Mouse (Mus musculus) liver, embryonic 13.5 days (tissue): ENCODE results near the gene Hacl1. TPM values are rescaled to one million over a fixed set of nuclear protein-coding genes. Genes with fewer than 3 reads are reported as not detected.

ENCODE experiments used
- ATAC-seq: fragments of 200-750 bp; cut with Nextera tagmentation; 2 replicates; pipeline ENCODE4 v1.8.0; 2017; ENCODE audit warnings: low read depth, mild to moderate bottlenecking, moderate number of reproducible peaks, moderate library complexity
- DNase-seq: peaks from one replicate; pipeline ENCODE4 v3.0.0; 2022
- H3K27ac ChIP-seq: fragments of 300-500 bp; sonication (generic); 2 replicates; pipeline ENCODE4 v1.5.1; 2015; ENCODE audit warnings: moderate library complexity, mild to moderate bottlenecking, inconsistent platforms
- H3K27me3 ChIP-seq: fragments of 300-500 bp; sonication (generic); 2 replicates; pipeline ENCODE4 v1.6.1; 2015; ENCODE audit warnings: mild to moderate bottlenecking, inconsistent platforms
- H3K36me3 ChIP-seq: fragments of 300-500 bp; sonication (generic); 2 replicates; pipeline ENCODE4 v1.6.1; 2015; ENCODE audit warnings: mild to moderate bottlenecking, inconsistent platforms
- H3K4me1 ChIP-seq: fragments of 300-500 bp; sonication (generic); replicated peaks from 2 replicates; pipeline ENCODE4 v1.6.1; 2015; ENCODE audit warnings: inconsistent platforms
- H3K4me2 ChIP-seq: fragments of 300-500 bp; sonication (generic); 2 replicates; pipeline ENCODE4 v1.6.1; 2015; ENCODE audit warnings: inconsistent platforms, mild to moderate bottlenecking, moderate library complexity
- H3K4me3 ChIP-seq: fragments of 300-500 bp; sonication (generic); replicated peaks from 2 replicates; pipeline ENCODE4 v1.5.1; 2015; ENCODE audit warnings: mild to moderate bottlenecking, inconsistent platforms
- H3K9ac ChIP-seq: fragments of 300-500 bp; sonication (generic); 2 replicates; pipeline ENCODE4 v1.6.1; 2015; ENCODE audit warnings: mild to moderate bottlenecking, inconsistent platforms
- H3K9me3 ChIP-seq: fragments of 300-500 bp; sonication (generic); replicated peaks from 2 replicates; pipeline ENCODE4 v1.6.1; 2016; ENCODE audit warnings: inconsistent platforms
- WGBS: fragments of 180-500 bp; shearing (Covaris S2); methylation state at CpG from one replicate; pipeline ENCODE4 v1.1.7; 2015; ENCODE audit not compliant: insufficient replicate concordance; 5-methylcytosine and 5-hydroxymethylcytosine counted together
- polyA plus RNA-seq: library from polyadenylated mRNA; unstranded; fragments of >200 nt; fragmentation: Nextera tagmentation; extraction: Ambion mirVana; gene quantifications from 2 replicates; pipeline ENCODE4 v1.2.1, GENCODE M21; 2015

Hacl1 gene
- polyA plus RNA-seq, 1 experiment from 2014 or later: 8.1 TPM

DNA sequence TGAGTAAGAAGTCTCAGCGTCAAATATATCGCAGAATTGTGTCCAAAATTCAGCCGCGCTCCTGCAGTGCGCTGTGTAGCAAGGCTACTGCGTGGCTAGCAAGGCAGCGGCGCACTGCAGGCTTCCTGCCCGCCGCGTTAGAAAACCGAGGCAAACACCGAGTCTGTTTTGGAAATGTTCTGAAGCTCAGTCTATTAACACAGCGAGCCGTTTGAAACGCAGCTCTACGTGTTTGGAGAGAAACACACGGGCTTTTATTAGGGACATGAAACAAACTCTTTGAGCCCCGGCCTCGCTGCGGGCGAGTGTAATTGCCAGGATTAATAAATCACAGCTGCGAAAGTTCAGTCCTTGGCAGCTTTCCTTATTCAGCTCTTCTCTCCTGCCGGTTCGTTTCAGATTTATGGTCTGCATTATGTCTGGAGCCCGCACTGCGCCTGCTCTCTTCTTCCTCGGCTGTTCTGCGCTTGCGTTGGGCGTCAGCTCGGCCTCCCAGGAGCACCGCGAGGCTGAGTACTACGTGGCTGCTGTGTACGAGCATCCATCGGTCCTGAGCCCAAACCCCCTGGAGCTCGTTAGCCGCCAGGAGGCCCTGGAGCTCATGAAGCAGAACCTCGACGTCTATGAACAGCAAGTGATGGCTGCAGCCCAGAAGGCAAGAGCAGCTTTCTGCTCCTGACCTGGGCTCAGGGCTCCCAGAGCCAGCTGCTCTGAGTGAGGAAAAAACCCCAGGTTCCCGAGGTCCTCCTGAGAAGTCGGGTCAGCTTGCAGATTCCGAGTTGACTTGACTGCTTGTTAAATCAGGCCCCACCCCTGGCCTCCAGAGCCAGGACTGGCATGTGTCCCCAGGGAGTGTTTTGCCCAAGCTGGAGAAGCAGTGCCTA, 20.8 kb upstream of the Hacl1 start:
- Histone ChIP-seq H3K27ac (peak overlapping the region; percentile 73), H3K4me1 (peaks cover 58% of the 10 kb centered on the region), H3K4me3 (peak overlapping the region; percentile 56), H3K9me3 (no peaks in the 10 kb centered on the region), H3K9ac (peak overlapping the region; percentile 51), H3K4me2 (peak overlapping the region; percentile 76), H3K27me3 (no peaks in the 10 kb centered on the region), H3K36me3 (peaks cover 2% of the 10 kb centered on the region)
- ATAC-seq (peak; percentile 56), DNase-seq (peak; percentile 27)
- WGBS: 9% methylated on average over 44 of the region's 44 CpGs

DNA sequence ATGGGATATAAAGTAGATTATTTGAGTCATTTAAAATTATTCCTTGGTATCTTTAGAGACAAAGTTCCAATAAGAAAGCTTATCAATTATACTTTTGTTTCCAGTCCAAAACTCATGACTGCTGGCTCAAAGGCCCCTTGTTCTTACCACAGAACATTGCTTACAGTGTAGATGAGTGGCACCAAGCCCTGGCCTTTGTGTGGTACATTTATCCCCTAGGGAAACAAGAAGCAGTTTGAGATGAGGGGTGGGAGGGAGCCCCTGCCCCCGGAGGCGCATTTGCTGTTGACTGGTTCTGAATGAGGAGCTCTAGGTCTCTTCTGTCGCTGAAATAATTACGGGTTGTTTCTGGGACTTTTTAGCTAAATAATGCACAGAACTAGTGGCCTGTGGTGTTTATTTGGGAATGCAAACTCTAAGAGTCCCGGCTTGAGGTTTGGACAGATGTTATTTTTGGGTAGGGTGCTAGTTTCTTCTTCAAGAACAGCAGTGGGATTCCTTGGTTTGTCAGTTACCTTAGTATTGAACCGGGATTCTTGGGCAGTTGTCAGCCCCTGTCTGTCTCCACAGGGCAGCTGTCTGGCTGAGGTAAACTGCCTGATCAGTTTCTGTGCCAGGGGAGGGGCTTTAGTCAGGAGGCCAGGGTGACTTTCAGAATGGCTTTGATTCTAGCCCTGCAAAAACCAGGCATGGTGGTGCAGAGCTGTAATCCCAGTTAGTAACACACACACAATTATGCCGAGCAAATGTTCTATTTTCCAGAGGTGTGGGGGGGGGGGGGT, 19.4 kb upstream of the Hacl1 start:
- WGBS: 74% methylated on average over 7 of the region's 7 CpGs
- no peak overlapping the region for H3K9ac ChIP-seq
- H3K27me3 ChIP-seq: no peaks in the 10 kb centered on the region
- H3K27ac ChIP-seq: no peak overlapping the region
- H3K4me1 ChIP-seq: peaks cover 64% of the 10 kb centered on the region
- DNase-seq (no peak), ATAC-seq (no peak)
- no peak overlapping the region for H3K4me2 ChIP-seq
- no peak overlapping the region for H3K4me3 ChIP-seq
- H3K9me3 ChIP-seq: no peaks in the 10 kb centered on the region
- H3K36me3 ChIP-seq: no peaks in the 10 kb centered on the region

DNA sequence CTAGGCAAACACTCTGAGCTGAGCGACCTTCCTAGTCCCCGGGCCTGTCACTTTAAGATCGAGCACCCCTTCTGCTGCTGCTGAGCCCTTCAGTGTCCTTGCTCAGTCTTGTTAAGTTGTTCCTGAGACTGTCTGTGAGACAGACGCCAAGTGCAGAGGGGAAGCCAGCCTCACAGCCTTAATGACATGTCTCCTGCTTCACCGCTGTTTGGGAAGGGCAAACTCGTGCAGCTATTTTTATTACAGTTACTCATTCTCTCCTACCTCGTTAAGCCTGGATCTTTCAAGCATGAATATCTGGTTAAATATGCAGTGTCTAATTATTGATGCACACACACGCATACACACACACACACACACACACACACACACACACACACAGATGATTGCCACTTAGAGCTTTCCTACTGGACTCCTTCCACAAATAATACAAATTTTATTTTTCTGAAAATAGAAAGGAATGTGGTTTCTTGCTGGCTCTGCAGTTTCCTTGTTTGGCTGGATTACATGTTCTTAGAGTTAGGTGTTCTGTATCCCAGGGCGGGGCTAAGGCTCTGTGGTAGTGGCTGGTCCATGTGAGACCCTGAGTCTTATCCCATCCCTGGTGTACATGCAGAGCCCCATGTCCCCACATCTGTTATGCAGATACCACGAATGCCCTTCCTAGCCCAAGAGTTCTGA, 18.6 kb upstream of the Hacl1 start:
- no peak overlapping the region for H3K27ac ChIP-seq
- WGBS: 55% methylated on average over 10 of the region's 10 CpGs
- H3K36me3 ChIP-seq: no peaks in the 10 kb centered on the region
- no peak overlapping the region for H3K4me3 ChIP-seq
- no peak overlapping the region for H3K9ac ChIP-seq
- H3K9me3 ChIP-seq: no peaks in the 10 kb centered on the region
- no peak overlapping the region for H3K4me2 ChIP-seq
- no peaks in the 10 kb centered on the region for H3K27me3 ChIP-seq
- no peak for ATAC-seq
- peaks cover 58% of the 10 kb centered on the region for H3K4me1 ChIP-seq
- DNase-seq: no peak

DNA sequence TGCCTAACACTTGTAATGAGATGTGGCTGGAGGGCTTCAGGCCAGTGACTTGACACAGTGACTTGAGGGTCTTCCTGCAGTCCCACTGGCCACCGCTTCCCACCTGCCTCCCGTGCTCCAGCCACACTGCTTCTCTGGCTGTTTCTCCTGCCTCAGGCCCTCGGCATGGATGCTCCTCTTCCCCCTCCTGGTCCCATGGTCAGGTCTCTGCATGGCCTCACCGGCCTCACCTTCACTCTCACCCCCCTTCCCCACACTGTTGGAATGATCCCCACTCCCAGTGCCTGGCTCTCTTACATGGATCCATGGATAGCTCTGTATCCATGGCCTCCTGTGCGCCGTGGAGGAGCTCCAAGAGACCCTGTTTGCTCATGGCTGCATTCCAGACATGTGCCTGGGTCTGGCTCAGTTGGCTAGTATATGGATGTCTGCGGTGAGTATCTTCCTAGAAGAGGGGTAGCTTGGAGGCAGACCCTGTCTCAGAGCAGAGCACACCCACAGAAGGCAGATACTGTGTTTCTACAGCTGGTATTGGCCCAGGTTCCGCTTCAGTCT, 17.1 kb upstream of the Hacl1 start:
- H3K4me3 ChIP-seq: no peak overlapping the region
- H3K27ac ChIP-seq: no peak overlapping the region
- no peaks in the 10 kb centered on the region for H3K9me3 ChIP-seq
- no peaks in the 10 kb centered on the region for H3K36me3 ChIP-seq
- H3K4me1 ChIP-seq: peaks cover 58% of the 10 kb centered on the region
- no peak for ATAC-seq
- DNase-seq: no peak
- H3K27me3 ChIP-seq: no peaks in the 10 kb centered on the region
- WGBS: 82% methylated on average over 8 of the region's 8 CpGs
- no peak overlapping the region for H3K9ac ChIP-seq
- no peak overlapping the region for H3K4me2 ChIP-seq

DNA sequence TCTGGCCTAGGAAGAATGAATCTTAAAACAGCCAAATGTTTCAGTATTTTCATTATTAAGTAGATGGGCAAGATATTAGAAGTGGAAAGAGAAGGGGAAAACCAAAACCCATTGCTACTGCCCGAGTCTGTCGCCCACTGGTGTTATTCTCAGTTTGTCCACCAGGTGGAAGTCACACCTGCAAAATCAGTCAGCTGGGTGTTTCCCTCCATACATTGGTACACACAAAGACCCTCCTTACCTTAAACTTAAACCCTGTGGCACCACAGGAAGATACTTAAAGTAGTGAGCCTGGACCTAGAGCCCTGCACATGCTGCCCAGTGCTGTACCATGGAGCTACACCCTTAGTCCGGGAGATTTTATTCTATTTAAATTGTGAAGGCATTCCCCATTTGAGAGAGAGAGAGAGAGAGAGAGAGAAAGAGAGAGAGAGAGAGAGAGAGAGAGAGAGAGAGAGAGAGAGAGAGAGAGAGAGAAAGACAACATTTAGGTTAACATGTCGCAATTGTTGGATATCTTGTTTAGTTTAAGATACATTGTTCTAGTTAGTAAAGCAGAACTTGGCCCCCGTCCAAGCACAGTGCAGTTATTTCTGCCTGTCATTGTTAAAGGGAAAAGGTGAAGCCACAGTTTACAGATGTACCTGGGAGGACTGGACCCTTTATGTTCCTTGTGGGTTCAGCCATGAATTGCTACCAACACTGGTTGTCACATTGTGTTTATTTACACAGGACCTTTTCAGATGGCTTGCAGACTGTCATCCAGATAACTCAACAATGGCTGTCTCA, 16.0 kb upstream of the Hacl1 start:
- peaks cover 58% of the 10 kb centered on the region for H3K4me1 ChIP-seq
- H3K4me3 ChIP-seq: no peak overlapping the region
- no peak for ATAC-seq
- no peak overlapping the region for H3K9ac ChIP-seq
- 29% methylated on average over 5 of the region's 5 CpGs for WGBS
- H3K36me3 ChIP-seq: peaks cover 2% of the 10 kb centered on the region; the same call in 1 of the 2 replicates
- DNase-seq: no peak
- H3K4me2 ChIP-seq: no peak overlapping the region
- no peak overlapping the region for H3K27ac ChIP-seq
- no peaks in the 10 kb centered on the region for H3K9me3 ChIP-seq
- no peaks in the 10 kb centered on the region for H3K27me3 ChIP-seq

DNA sequence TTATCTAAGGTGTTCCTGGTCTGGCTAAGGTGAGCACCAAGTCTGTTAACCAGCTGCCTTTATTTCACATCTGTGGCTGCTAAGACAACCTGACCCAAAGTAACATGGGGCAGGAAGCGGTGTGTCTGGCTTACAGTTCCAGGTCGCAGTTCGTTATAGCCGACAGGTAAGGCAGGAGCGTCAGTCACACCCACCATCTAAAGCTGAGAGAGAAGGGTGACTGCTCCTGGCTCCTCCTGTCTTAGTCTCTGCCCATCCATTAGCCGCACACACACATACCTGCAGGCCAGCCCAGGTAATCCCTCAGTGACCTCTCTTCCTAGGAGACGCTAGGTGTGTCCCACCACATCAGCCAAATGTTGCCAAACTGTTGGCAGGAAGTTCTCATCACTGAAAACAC, 15.3 kb upstream of the Hacl1 start:
- DNase-seq: no peak

DNA sequence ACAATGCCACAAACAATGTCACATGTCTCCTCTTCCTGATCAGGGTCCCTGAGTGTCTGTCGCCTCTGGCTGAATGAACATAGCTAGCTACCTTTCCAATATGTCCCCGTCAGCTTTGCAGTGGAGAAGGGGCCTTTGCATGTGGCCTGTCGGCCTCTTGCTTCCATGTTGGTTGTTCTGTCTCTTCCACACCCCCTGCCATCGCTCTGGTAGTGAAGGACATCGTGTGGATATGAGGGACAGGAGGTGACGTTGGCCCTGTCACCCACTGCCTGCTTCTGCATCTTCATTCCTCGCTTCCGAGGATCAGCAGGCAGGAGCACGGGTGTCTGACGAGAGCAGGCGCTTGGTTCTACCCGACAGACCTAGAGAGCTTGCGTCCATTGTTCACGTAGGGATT, 14.3 kb upstream of the Hacl1 start:
- H3K27ac ChIP-seq: no peak overlapping the region
- no peaks in the 10 kb centered on the region for H3K9me3 ChIP-seq
- H3K27me3 ChIP-seq: no peaks in the 10 kb centered on the region
- ATAC-seq: no peak
- H3K9ac ChIP-seq: no peak overlapping the region
- no peak overlapping the region for H3K4me3 ChIP-seq
- peaks cover 3% of the 10 kb centered on the region; the same call in 1 of the 2 replicates for H3K36me3 ChIP-seq
- no peak for DNase-seq
- 84% methylated on average over 14 of the region's 14 CpGs for WGBS
- peaks cover 55% of the 10 kb centered on the region for H3K4me1 ChIP-seq
- H3K4me2 ChIP-seq: no peak overlapping the region

More for the DNA sequence above, 15.3 kb upstream of the Hacl1 start:
- Histone ChIP-seq H3K27ac (no peak overlapping the region), H3K36me3 (peaks cover 3% of the 10 kb centered on the region; the same call in 1 of the 2 replicates), H3K4me3 (no peak overlapping the region), H3K4me2 (no peak overlapping the region), H3K27me3 (no peaks in the 10 kb centered on the region), H3K4me1 (peaks cover 58% of the 10 kb centered on the region), H3K9ac (no peak overlapping the region), H3K9me3 (no peaks in the 10 kb centered on the region)
- WGBS: 70% methylated on average over 7 of the region's 7 CpGs
- no peak for ATAC-seq

DNA sequence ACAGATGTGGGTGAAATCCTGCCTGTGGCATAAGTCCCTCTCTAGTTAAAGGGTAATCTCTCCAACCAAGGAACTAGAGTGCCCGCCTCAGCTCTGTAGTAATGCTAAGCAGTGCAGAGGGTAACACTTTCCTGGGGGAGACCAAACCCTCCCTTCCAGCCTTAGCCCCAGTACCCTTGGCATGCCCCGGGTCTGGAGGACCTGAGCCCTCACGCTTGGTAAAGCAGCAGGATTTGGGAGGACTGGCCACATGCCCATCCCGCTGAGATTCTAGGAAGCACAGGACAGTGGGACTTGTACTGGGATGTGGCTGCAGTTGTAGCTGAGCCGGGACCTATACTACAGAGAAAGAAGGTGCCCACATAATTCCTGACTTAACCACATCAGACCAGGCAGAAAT, 13.7 kb upstream of the Hacl1 start:
- peaks cover 53% of the 10 kb centered on the region for H3K4me1 ChIP-seq
- H3K9me3 ChIP-seq: no peaks in the 10 kb centered on the region
- WGBS: 79% methylated on average over 5 of the region's 5 CpGs
- H3K4me2 ChIP-seq: no peak overlapping the region
- no peak overlapping the region for H3K4me3 ChIP-seq
- ATAC-seq (no peak), DNase-seq (no peak)
- H3K9ac ChIP-seq: no peak overlapping the region
- no peak overlapping the region for H3K27ac ChIP-seq
- H3K36me3 ChIP-seq: peaks cover 3% of the 10 kb centered on the region; the same call in 1 of the 2 replicates
- H3K27me3 ChIP-seq: no peaks in the 10 kb centered on the region

DNA sequence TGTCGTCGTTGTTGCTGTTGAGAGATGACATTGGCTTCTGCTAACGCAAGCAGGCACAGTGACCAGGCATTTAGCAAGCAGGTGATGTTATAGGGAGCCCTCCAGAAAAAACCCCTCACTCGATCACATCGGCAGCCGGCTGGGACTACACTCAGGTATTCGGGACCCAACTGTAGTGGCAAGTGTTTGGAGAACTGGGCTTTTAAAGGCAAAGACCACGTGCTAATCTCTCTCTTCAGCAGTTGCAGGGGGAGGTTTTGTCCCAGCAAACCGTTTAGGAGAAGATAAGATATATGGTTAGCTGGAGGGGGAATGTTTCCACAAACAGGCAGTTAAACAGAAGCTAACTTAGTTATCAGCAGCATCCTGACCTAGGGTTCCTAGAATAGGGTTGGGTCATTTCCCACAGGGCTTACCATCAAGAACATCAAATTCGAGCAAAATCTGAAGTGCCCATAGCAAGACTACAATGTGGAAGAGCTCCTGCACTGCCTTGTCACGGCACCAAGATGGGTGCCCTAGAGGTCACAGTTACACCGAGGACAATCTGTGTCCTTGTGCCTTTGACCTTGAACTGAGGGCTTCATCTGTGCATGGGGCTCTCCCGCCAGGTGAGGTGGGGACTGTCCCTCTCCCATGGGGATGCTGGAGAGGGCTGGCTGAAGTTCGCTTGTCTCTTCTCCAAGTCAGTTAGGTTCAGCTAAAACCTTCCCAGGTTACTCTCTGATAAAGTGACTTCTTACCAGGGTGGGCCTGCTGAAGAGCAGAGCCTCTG, 12.2 kb upstream of the Hacl1 start:
- H3K27ac ChIP-seq: peak overlapping the region; percentile 67
- ATAC-seq (peak; percentile 76), DNase-seq (no peak)
- H3K4me2 ChIP-seq: peak overlapping the region; percentile 9; the same call in 1 of the 2 replicates
- no peaks in the 10 kb centered on the region for H3K27me3 ChIP-seq
- H3K36me3 ChIP-seq: peaks cover 3% of the 10 kb centered on the region; the same call in 1 of the 2 replicates
- H3K4me1 ChIP-seq: peaks cover 45% of the 10 kb centered on the region
- H3K9me3 ChIP-seq: no peaks in the 10 kb centered on the region
- 47% methylated on average over 14 of the region's 14 CpGs for WGBS
- no peak overlapping the region for H3K4me3 ChIP-seq
- peak overlapping the region; percentile 7; the same call in 1 of the 2 replicates for H3K9ac ChIP-seq

DNA sequence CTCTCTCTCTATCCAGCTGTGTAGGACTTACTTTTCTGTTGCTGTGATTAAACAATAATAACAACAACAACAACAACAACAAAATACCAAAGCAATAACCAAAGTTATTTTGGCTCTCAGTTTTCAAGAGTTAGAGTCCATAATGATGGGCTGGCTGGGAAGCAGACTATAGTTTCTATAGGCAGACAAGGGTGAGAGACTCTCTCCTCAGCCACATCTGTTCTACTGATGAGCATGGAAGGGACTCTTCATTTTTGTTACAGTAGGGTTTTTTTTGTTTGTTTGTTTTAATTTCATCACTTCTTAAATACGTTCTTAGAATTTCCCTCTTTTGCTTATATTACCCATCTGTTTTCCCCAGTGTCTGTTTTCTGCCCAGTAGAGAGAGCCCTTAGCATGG, 11.5 kb upstream of the Hacl1 start:
- 85% methylated on average over 1 of the region's 1 CpGs for WGBS
- H3K27ac ChIP-seq: peak overlapping the region; percentile 67
- H3K9ac ChIP-seq: no peak overlapping the region
- no peaks in the 10 kb centered on the region for H3K9me3 ChIP-seq
- no peak overlapping the region for H3K4me2 ChIP-seq
- no peaks in the 10 kb centered on the region for H3K27me3 ChIP-seq
- no peak overlapping the region for H3K4me3 ChIP-seq
- ATAC-seq: no peak
- DNase-seq: no peak
- H3K4me1 ChIP-seq: peaks cover 45% of the 10 kb centered on the region
- H3K36me3 ChIP-seq: peaks cover 3% of the 10 kb centered on the region; the same call in 1 of the 2 replicates
